Mouse (Mus musculus) G1E (cell line): ENCODE measurements around the gene A2ml1.

Experiments
- CTCF ChIP-seq: IDR thresholded peaks from 2 replicates; pipeline ENCODE4 v1.5.1; 2012; ENCODE audit warnings: low read depth, low read length, inconsistent platforms, mixed read lengths
- GATA1 ChIP-seq: IDR thresholded peaks from 2 replicates; pipeline ENCODE4 v1.6.1; 2012; ENCODE audit warnings: borderline replicate concordance, low read length, inconsistent platforms, mixed read lengths
- GATA2 ChIP-seq: IDR thresholded peaks from 2 replicates; pipeline ENCODE4 v1.6.1; 2012; ENCODE audit warnings: low read depth, low read length, inconsistent platforms, borderline replicate concordance
- TAL1 ChIP-seq: conservative IDR thresholded peaks from 2 replicates; pipeline ENCODE4 v1.6.1; 2012; ENCODE audit warnings: low read depth, low read length, inconsistent platforms, mixed read lengths

- no peak for TF ChIP-seq CTCF
- TF ChIP-seq GATA1: no peak
- no peak for TF ChIP-seq TAL1
- no peak for TF ChIP-seq GATA2
Observed at GRCm38 (mm10) chr6:128526601-128527000, 54.8 kb downstream of the A2ml1 start, which contains the start of gene Pzp.
